Mouse (Mus musculus) lung, embryonic 14.5 days (tissue): ENCODE measurements at regions not wholly inside any gene's neighbourhood (a gene's known extent, or its start where the extent isn't known, plus 50 kb on each side); places are given as distances from the start of the nearest gene placed in this dataset.

ENCODE experiments used
- ATAC-seq: fragments of 200-750 bp; cut with Nextera tagmentation; 2 replicates; pipeline ENCODE4 v1.8.0; 2017; ENCODE audit warnings: mild to moderate bottlenecking, moderate TSS enrichment, moderate library complexity; ENCODE audit not compliant: insufficient read depth
- DNase-seq: peaks from one replicate; pipeline ENCODE4 v3.0.0-alpha.2; 2015
- H3K27ac ChIP-seq: fragments of 300-500 bp; sonication (generic); 2 replicates; pipeline ENCODE4 v1.5.1; 2014; ENCODE audit warnings: low read depth, mild to moderate bottlenecking, moderate library complexity
- H3K27me3 ChIP-seq: fragments of 300-500 bp; sonication (generic); 2 replicates; pipeline ENCODE4 v1.6.1; 2014; ENCODE audit warnings: low read length, control low read depth; ENCODE audit not compliant: insufficient read depth
- H3K36me3 ChIP-seq: fragments of 300-500 bp; sonication (generic); 2 replicates; pipeline ENCODE4 v1.6.1; 2014; ENCODE audit warnings: control low read depth; ENCODE audit not compliant: insufficient read depth
- H3K4me1 ChIP-seq: fragments of 300-500 bp; sonication (generic); 2 replicates; pipeline ENCODE4 v1.6.1; 2014; ENCODE audit warnings: antibody characterized with exemption, control low read depth; ENCODE audit not compliant: insufficient read depth
- H3K4me2 ChIP-seq: fragments of 300-500 bp; sonication (generic); 2 replicates; pipeline ENCODE4 v1.6.1; 2014; ENCODE audit warnings: mild to moderate bottlenecking
- H3K4me3 ChIP-seq: fragments of 300-500 bp; sonication (generic); 2 replicates; pipeline ENCODE4 v1.5.1; 2014; ENCODE audit warnings: low read depth, low read length
- H3K9ac ChIP-seq: fragments of 300-500 bp; sonication (generic); 2 replicates; pipeline ENCODE4 v1.6.1; 2014
- H3K9me3 ChIP-seq: fragments of 300-500 bp; sonication (generic); 2 replicates; pipeline ENCODE4 v1.6.1; 2016; ENCODE audit warnings: low read depth, low read length, control low read depth
- CTCF ChIP-seq: IDR thresholded peaks from 2 replicates; pipeline ENCODE4 v1.5.1; 2016; ENCODE audit warnings: antibody characterized with exemption, low read depth
- WGBS: fragments of 180-500 bp; shearing (Covaris S2); extraction: QIAGEN DNeasy Blood & Tissue Kit; methylation state at CpG from one replicate; pipeline ENCODE4 v1.1.7; 2014; 5-methylcytosine and 5-hydroxymethylcytosine counted together

GRCm38 (mm10) chr17:45276686-45277405 is 156.7 kb downstream of the Cdc5l start:
- H3K9ac ChIP-seq: no peak overlapping the region
- ATAC-seq (no peak), DNase-seq (peak; percentile 11)
- no peaks in the 10 kb centered on the region for H3K27me3 ChIP-seq
- H3K4me1 ChIP-seq: no peaks in the 10 kb centered on the region
- no peak for TF ChIP-seq CTCF
- H3K4me2 ChIP-seq: no peak overlapping the region
- H3K27ac ChIP-seq: no peak overlapping the region
- WGBS: 59% methylated on average over 12 of the region's 12 CpGs
- H3K4me3 ChIP-seq: no peak overlapping the region
- H3K36me3 ChIP-seq: no peaks in the 10 kb centered on the region
- no peaks in the 10 kb centered on the region for H3K9me3 ChIP-seq

- Histone ChIP-seq H3K4me3 (no peak overlapping the region), H3K9me3 (no peaks in the 10 kb centered on the region), H3K27me3 (no peaks in the 10 kb centered on the region), H3K9ac (no peak overlapping the region), H3K27ac (no peak overlapping the region), H3K4me1 (no peaks in the 10 kb centered on the region), H3K36me3 (no peaks in the 10 kb centered on the region), H3K4me2 (no peak overlapping the region)
- WGBS: 54% methylated on average over 4 of the region's 4 CpGs
- TF ChIP-seq CTCF: peak; percentile 67
- ATAC-seq (no peak), DNase-seq (peak; percentile 69)
Measured at GRCm38 (mm10) chr17:45274894-45275293, 158.6 kb downstream of the Cdc5l start.

GRCm38 (mm10) chr17:45266776-45267175 is 166.8 kb downstream of the Cdc5l start:
- TF ChIP-seq CTCF: no peak
- DNase-seq: no peak
- H3K4me3 ChIP-seq: no peak overlapping the region
- H3K4me1 ChIP-seq: no peaks in the 10 kb centered on the region
- no peak overlapping the region for H3K27ac ChIP-seq
- H3K36me3 ChIP-seq: no peaks in the 10 kb centered on the region
- H3K9ac ChIP-seq: no peak overlapping the region
- 56% methylated on average over 6 of the region's 6 CpGs for WGBS
- H3K9me3 ChIP-seq: no peaks in the 10 kb centered on the region
- no peak for ATAC-seq
- H3K27me3 ChIP-seq: no peaks in the 10 kb centered on the region
- H3K4me2 ChIP-seq: no peak overlapping the region

- ATAC-seq (no peak), DNase-seq (no peak)
- TF ChIP-seq CTCF: no peak
- Histone ChIP-seq H3K9ac (no peak overlapping the region), H3K27me3 (no peaks in the 10 kb centered on the region), H3K27ac (no peak overlapping the region), H3K4me2 (no peak overlapping the region), H3K4me1 (no peaks in the 10 kb centered on the region), H3K4me3 (no peak overlapping the region), H3K9me3 (no peaks in the 10 kb centered on the region), H3K36me3 (no peaks in the 10 kb centered on the region)
- 64% methylated on average over 7 of the region's 7 CpGs for WGBS
Measured at GRCm38 (mm10) chr17:45265587-45265986, 167.9 kb downstream of the Cdc5l start.

GRCm38 (mm10) chr17:45264434-45264833 is 169.1 kb downstream of the Cdc5l start:
- WGBS: 37% methylated on average over 6 of the region's 6 CpGs
- no peaks in the 10 kb centered on the region for H3K36me3 ChIP-seq
- no peaks in the 10 kb centered on the region for H3K27me3 ChIP-seq
- H3K27ac ChIP-seq: no peak overlapping the region
- no peak overlapping the region for H3K9ac ChIP-seq
- H3K9me3 ChIP-seq: no peaks in the 10 kb centered on the region
- no peak for TF ChIP-seq CTCF
- DNase-seq (peak; percentile 57), ATAC-seq (no peak)
- H3K4me3 ChIP-seq: no peak overlapping the region
- no peak overlapping the region for H3K4me2 ChIP-seq
- no peaks in the 10 kb centered on the region for H3K4me1 ChIP-seq

- H3K4me1 ChIP-seq: no peaks in the 10 kb centered on the region
- no peaks in the 10 kb centered on the region for H3K27me3 ChIP-seq
- DNase-seq: no peak
- no peak overlapping the region for H3K27ac ChIP-seq
- H3K36me3 ChIP-seq: no peaks in the 10 kb centered on the region
- TF ChIP-seq CTCF: no peak
- ATAC-seq: no peak
- no peak overlapping the region for H3K4me3 ChIP-seq
- no peak overlapping the region for H3K4me2 ChIP-seq
- WGBS: 83% methylated on average over 10 of the region's 10 CpGs
- no peak overlapping the region for H3K9ac ChIP-seq
- no peaks in the 10 kb centered on the region for H3K9me3 ChIP-seq
Measured at GRCm38 (mm10) chr17:45260421-45260820, 173.1 kb downstream of the Cdc5l start.

GRCm38 (mm10) chr17:45258007-45258406 is 175.5 kb downstream of the Cdc5l start:
- WGBS: 60% methylated on average over 7 of the region's 7 CpGs
- H3K9ac ChIP-seq: no peak overlapping the region
- DNase-seq (peak; percentile 56), ATAC-seq (no peak)
- H3K4me1 ChIP-seq: peaks cover 3% of the 10 kb centered on the region; the same call in 1 of the 2 replicates
- H3K36me3 ChIP-seq: no peaks in the 10 kb centered on the region
- no peaks in the 10 kb centered on the region for H3K9me3 ChIP-seq
- no peak overlapping the region for H3K4me2 ChIP-seq
- H3K4me3 ChIP-seq: no peak overlapping the region
- H3K27ac ChIP-seq: no peak overlapping the region
- TF ChIP-seq CTCF: no peak
- no peaks in the 10 kb centered on the region for H3K27me3 ChIP-seq
